Mouse (Mus musculus): ENCODE results near the gene Qk.

DNA sequence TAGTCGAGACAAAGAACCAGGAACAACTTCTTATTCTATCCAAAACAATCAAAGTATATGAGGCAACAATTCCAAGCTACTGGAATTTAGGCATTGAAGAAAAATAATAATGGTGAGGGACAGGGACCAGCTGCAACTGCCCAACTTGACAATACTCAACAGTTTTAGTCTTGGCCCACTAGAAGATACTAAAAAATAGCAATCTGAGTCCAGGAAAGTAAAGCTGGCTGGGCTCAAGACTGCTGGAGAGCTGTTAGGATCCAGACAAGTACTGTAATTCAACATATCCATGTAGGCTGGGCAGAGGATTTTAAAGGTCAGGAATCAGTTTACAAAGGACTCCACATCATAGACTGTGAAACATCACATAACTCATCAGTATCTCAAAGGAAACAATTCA is 79.6 kb downstream of the Qk start:
- no peak for TF ChIP-seq MAX (IDR thresholded peaks at IDR 0.05)
- no peak for TF ChIP-seq CTCF (IDR thresholded peaks at IDR 0.05; ENCODE audit: control insufficient read depth, insufficient read depth, insufficient read length)
- TF ChIP-seq FOSL1 (IDR thresholded peaks at IDR 0.05; ENCODE audit: insufficient read depth, low read length, poor library complexity, severe bottlenecking) = no peak
